Mouse (Mus musculus) cerebellum, adult 11-12 months (tissue): ENCODE results near the gene Unk.

ENCODE experiments used
- DNase-seq: peaks from one replicate; pipeline ENCODE4 v3.0.0; 2022

The Unk gene

GRCm38 (mm10) chr11:116110131-116110530 is 80.0 kb downstream of the Unk start:
- DNase-seq = no peak

- DNase-seq = no peak
Measured at GRCm38 (mm10) chr11:116110540-116110939, 80.4 kb downstream of the Unk start.
